Mouse (Mus musculus) small intestine, adult 2 months (tissue): Measurements from ENCODE around the gene Sit1. TPM values are rescaled to one million over a fixed set of nuclear protein-coding genes. Genes with fewer than 3 reads are reported as not detected.
A peak's percentile ranks its signal among the peaks of the same experiment; 100 is the strongest.

Experiments used
- H3K27ac ChIP-seq: fragments of 200-500 bp; 2 replicates; pipeline ENCODE4 v1.5.1; 2012; ENCODE audit warnings: low read depth, low read length, control low read depth, inconsistent platforms; ENCODE audit not compliant: insufficient read depth
- H3K27me3 ChIP-seq: fragments of 200-500 bp; 2 replicates; pipeline ENCODE4 v1.6.1; 2012; ENCODE audit warnings: mild to moderate bottlenecking, moderate library complexity, low read length, inconsistent platforms; ENCODE audit not compliant: control insufficient read depth, insufficient read depth
- H3K36me3 ChIP-seq: fragments of 200-500 bp; 2 replicates; pipeline ENCODE4 v1.6.1; 2012; ENCODE audit warnings: mild to moderate bottlenecking, low read length, control low read depth, inconsistent platforms; ENCODE audit not compliant: control insufficient read depth, insufficient read depth
- H3K4me1 ChIP-seq: fragments of 200-500 bp; 2 replicates; pipeline ENCODE4 v1.6.1; 2012; ENCODE audit warnings: low read length, inconsistent platforms, mixed read lengths; ENCODE audit not compliant: control insufficient read depth, insufficient read depth, insufficient read length
- H3K4me3 ChIP-seq: fragments of 200-500 bp; 2 replicates; pipeline ENCODE4 v1.5.1; 2012; ENCODE audit warnings: low read depth, mild to moderate bottlenecking, control low read depth, inconsistent platforms, low read length, moderate library complexity
- CTCF ChIP-seq: fragments of 200-500 bp; IDR thresholded peaks from 2 replicates; pipeline ENCODE4 v1.5.1; 2012; ENCODE audit warnings: low read depth, mild to moderate bottlenecking, control low read depth, inconsistent platforms, low read length, moderate library complexity, mixed read lengths; ENCODE audit not compliant: insufficient replicate concordance, insufficient read length; ENCODE audit errors: extremely low read depth
- POLR2A ChIP-seq: fragments of 200-500 bp; IDR thresholded peaks from 2 replicates; pipeline ENCODE4 v1.6.1; 2012; ENCODE audit warnings: low read depth, mild to moderate bottlenecking, control low read depth, inconsistent platforms, low read length, moderate library complexity
- WGBS: fragments of 180-500 bp; shearing (Covaris S2); methylation state at CpG from one replicate; pipeline ENCODE4 v1.1.7; 2018; 5-methylcytosine and 5-hydroxymethylcytosine counted together
- polyA plus RNA-seq: library from polyadenylated mRNA; depleted of rRNA; stranded (reverse); fragments of >200 nt; gene quantifications from 2 replicates; pipeline ENCODE4 v1.2.3, GENCODE M21; 2012

Sit1 gene
- polyA plus RNA-seq, 1 experiment = 1.9 TPM

DNA sequence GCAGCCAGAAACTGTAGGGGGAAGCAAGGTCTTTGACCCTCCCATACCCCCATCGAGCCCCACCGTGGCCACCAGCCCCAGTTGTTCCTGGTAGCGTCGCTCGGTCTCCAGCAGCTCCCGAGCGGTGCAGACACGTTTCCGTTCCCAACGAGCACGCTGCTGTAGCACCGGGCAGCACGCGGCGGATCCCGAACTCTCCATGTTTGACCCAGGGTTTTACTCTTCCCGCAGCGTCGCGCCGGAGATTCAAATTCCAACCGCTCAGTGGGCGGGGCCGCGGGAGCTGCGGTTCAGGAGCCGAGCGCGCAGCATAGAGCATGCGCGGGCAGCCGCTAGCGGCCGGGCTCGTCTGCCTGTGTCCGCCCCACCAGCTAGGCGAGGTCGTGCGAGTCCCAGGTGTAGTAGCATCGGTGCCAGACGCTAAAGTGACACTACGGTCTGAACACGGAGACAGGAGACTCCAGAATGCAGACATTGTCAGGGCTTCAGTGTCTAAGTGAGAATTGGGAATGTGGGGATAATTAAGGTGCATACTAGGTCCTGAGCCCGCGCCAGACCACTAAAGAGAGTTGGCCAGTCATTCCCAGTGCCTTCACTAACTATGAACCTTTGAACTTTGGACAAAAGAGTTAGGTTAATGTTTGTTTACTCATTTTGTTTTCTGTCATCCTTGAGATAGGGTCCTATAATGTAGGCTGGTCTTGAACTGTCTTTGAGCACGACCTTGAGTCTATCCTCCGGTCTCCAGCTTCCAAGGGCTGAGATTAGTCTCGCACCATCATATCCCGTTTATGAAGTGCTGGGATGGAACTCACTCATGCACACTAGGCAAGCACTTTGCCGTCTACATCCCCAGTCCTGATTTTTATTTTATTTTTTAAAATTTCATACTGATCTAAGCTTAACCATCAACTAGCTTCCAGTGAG, 16.1 kb upstream of the Sit1 start, which contains the start of gene Arhgef39:
TSS of gene Arhgef39 (minus strand) at position 289 of the 927 bp plus-strand sequence.
- peak within 1 kb of the TSS; percentile 67 for H3K4me3 ChIP-seq
- H3K27me3 ChIP-seq = no peaks in the 10 kb centered on the region
- 4% methylated on average over 50 of the region's 50 CpGs for WGBS
- TF ChIP-seq CTCF (0 out of 2 replicates have a peak, but pooled peaks have one; percentile 2), POLR2A (peak; percentile 42; the same call in 1 of the 2 replicates)
- H3K27ac ChIP-seq = peak within 1 kb of the TSS; percentile 80
- H3K36me3 ChIP-seq = peaks cover 8% of the 10 kb centered on the region; the same call in 1 of the 2 replicates
- H3K4me1 ChIP-seq = peaks cover 22% of the 10 kb centered on the region

DNA sequence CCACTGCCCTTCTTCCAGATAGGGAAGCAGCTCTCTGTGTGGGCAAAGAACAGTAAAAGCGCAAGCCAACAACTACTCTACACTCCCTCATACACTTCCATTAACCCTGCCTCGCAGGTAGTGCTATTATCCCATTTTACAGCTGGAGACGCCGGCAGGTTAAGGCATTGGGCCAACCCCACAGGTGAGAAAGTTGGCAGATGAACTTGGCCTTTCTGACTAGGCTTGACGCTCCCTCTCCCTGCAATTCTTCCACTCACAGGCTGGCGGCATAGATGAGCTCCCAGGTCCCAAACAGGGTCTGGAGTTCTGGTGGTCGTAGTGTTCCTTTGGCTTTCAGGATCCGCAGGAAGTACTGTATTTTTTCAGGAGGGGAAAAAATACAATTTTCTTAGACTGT, 15.4 kb upstream of the Sit1 start:
- Histone ChIP-seq H3K27ac (0 out of 2 replicates have a peak overlapping the region, but pooled peaks have one; percentile 4), H3K4me1 (peaks cover 21% of the 10 kb centered on the region), H3K4me3 (peak overlapping the region; percentile 67), H3K27me3 (no peaks in the 10 kb centered on the region), H3K36me3 (peaks cover 8% of the 10 kb centered on the region; the same call in 1 of the 2 replicates)
- TF ChIP-seq POLR2A (no peak), CTCF (peak; percentile 24; the same call in 1 of the 2 replicates)
- WGBS = 6% methylated on average over 8 of the region's 8 CpGs

DNA sequence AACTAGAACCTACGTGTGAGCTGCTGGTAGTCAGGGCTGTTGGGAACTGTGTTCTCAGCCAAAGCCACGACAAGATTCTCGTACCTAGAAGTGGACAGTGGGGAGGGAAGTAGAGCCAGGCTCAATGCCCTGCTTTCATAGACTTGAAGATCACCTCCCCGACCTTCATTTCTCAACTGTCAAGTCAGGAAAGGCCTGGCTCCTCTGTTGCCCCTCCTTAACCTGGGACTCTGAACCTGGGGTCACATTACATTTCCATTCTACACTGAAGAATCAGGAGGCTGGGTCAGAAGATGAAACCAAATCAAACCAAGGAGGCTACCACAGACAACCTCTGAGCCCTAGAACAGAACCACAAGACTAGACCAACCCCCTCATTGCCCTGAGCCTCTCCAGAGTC, 14.4 kb upstream of the Sit1 start:
- TF ChIP-seq CTCF = no peak
- TF ChIP-seq POLR2A = no peak
- Histone ChIP-seq H3K36me3 (peaks cover 8% of the 10 kb centered on the region; the same call in 1 of the 2 replicates), H3K27ac (no peak overlapping the region), H3K4me1 (peaks cover 15% of the 10 kb centered on the region), H3K27me3 (no peaks in the 10 kb centered on the region), H3K4me3 (no peak overlapping the region)
- WGBS = 68% methylated on average over 4 of the region's 4 CpGs

DNA sequence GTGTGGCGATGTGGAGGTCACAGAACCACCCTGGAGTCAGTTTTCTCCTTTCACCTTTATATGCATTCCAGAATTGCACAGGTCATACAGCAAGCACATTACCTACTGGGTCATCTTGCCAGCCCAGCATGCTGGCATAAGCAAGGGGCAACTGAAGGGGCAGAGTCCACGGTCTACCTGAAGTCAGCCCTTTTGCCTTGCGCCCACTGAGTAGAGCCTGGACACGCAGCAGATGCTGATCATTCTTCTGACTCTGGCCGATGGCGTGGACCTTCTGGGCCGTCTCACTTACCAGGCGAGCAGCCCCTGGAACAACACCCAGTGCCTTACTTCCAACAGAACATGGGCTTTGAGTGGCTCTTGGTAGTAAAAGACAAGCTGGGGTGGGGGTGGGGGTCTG, 13.9 kb upstream of the Sit1 start:
- H3K4me3 ChIP-seq = no peak overlapping the region
- no peak overlapping the region for H3K27ac ChIP-seq
- 89% methylated on average over 8 of the region's 8 CpGs for WGBS
- peaks cover 15% of the 10 kb centered on the region for H3K4me1 ChIP-seq
- TF ChIP-seq POLR2A = no peak
- H3K27me3 ChIP-seq = no peaks in the 10 kb centered on the region
- peaks cover 8% of the 10 kb centered on the region; the same call in 1 of the 2 replicates for H3K36me3 ChIP-seq

DNA sequence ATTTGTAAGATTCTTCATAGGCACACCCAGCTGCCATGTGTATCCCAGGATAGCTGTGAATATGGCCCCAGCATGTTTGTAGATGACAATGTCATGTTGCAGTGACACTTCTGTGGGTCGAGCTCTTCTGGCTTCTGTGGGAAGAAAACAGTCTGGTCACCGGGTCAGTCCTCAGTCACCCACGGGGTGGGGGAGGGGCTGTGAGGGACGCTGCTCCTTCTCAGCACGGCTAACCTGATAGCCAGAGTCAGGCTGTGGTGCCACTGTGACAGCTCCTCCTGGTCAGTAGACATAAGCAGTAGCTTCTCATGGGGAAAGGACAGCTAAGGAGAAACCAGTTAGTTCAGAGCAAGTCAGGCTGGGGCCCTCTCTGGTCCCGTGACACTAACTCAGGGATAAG, 13.1 kb upstream of the Sit1 start:
- Histone ChIP-seq H3K4me1 (peaks cover 12% of the 10 kb centered on the region), H3K27me3 (no peaks in the 10 kb centered on the region), H3K4me3 (no peak overlapping the region), H3K27ac (no peak overlapping the region), H3K36me3 (peaks cover 8% of the 10 kb centered on the region; the same call in 1 of the 2 replicates)
- 0 out of 2 replicates have a peak, but pooled peaks have one; percentile 9 for TF ChIP-seq POLR2A
- TF ChIP-seq CTCF = no peak
- 78% methylated on average over 6 of the region's 6 CpGs for WGBS

DNA sequence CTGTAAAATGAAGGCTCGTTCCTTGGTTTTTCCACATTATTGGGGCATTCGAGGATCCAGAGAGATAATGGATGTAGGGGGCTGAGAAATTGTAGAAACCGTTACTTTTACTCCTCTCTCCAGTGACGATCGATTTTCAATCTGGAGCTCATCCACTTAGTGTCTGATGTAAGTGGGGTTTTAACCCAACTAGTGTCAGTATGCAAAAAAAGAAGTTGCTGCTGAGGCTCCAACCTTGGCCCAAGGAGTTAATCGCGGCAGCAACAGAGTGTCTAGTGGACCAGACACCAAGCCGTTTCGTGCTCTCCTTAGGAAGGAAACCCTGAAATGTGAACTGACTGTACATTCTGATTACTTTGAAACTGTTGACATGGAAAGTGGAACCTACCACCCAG, 10.3 kb upstream of the Sit1 start:
- Histone ChIP-seq H3K27ac (peak overlapping the region; percentile 47), H3K4me3 (peak overlapping the region; percentile 90), H3K36me3 (peaks cover 8% of the 10 kb centered on the region; the same call in 1 of the 2 replicates), H3K4me1 (peaks cover 15% of the 10 kb centered on the region), H3K27me3 (no peaks in the 10 kb centered on the region)
- no peak for TF ChIP-seq CTCF
- no peak for TF ChIP-seq POLR2A
- WGBS = 2% methylated on average over 9 of the region's 9 CpGs

DNA sequence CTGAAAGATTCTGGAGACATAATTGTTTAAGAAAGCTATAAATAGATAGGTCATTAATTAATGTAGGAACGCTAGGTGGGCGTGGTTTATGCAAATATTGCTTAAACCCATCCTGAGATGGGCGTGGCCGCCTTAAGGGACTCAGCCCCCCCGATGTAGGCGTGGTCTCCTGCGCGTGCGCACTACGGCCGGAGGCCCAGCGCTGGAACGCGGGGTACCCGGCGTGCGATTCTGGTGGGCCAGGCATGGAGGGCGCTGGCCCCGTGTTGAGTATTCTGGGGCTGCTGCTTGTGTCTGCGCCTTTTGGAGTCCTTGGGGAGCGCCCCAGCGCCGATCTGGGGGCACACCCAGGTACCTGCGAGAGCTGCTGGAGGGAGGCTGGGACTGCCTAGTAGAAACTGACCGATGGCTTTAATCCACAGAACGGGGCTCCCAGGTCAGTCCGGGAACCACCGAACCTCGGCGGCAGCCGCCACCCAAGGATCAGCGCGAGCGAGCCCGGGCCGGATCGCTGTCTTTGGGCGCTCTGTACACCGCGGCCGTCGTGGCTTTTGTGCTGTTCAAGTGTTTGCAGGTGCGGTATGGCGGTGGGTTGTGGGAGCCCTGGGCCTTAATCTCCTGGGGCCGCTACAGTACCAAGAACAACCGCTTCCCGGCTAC, 9.8 kb upstream of the Sit1 start:
- WGBS = under 1% methylated on average over 47 of the region's 47 CpGs
- peak overlapping the region; percentile 90 for H3K4me3 ChIP-seq
- peaks cover 10% of the 10 kb centered on the region for H3K4me1 ChIP-seq
- no peaks in the 10 kb centered on the region for H3K27me3 ChIP-seq
- peak overlapping the region; percentile 47 for H3K27ac ChIP-seq
- peaks cover 8% of the 10 kb centered on the region; the same call in 1 of the 2 replicates for H3K36me3 ChIP-seq
- TF ChIP-seq POLR2A (peak; percentile 65; the same call in 1 of the 2 replicates), CTCF (no peak)
